Mouse (Mus musculus) small intestine, adult 2 months (tissue): ENCODE data around the gene Sspo.

Experiments
- CTCF ChIP-seq: fragments of 200-500 bp; IDR thresholded peaks from 2 replicates; pipeline ENCODE4 v1.5.1; 2012; ENCODE audit warnings: low read depth, mild to moderate bottlenecking, control low read depth, inconsistent platforms, low read length, moderate library complexity, mixed read lengths; ENCODE audit not compliant: insufficient replicate concordance, insufficient read length; ENCODE audit errors: extremely low read depth
- POLR2A ChIP-seq: fragments of 200-500 bp; IDR thresholded peaks from 2 replicates; pipeline ENCODE4 v1.6.1; 2012; ENCODE audit warnings: low read depth, mild to moderate bottlenecking, control low read depth, inconsistent platforms, low read length, moderate library complexity

- TF ChIP-seq CTCF, result no peak
- TF ChIP-seq POLR2A, result no peak
Measured at GRCm38 (mm10) chr6:48470739-48471138, 22.7 kb downstream of the Sspo start.
